Mouse (Mus musculus): ENCODE measurements around the gene Gstp3.

GRCm38 (mm10) chr19:4096642-4097440, 37.5 kb upstream of the Gstp3 start, which contains the start of gene Cdk2ap2:
- TF ChIP-seq POLR2A (IDR thresholded peaks at IDR 0.05; ENCODE audit: insufficient read depth, low read depth, low read length) (peak; percentile 52), CTCF (IDR thresholded peaks at IDR 0.05; ENCODE audit: insufficient read depth, low read depth, low read length) (0 out of 2 replicates have a peak, but pooled peaks have one; percentile 2)
